Mouse (Mus musculus) frontal cortex, adult 2 months (tissue): ENCODE data around the gene Myo16. TPM values are rescaled to one million over a fixed set of nuclear protein-coding genes. Genes with fewer than 3 reads are reported as not detected.

Experiments used
- DNase-seq, 2 experiments: peaks; one replicate each; pipeline ENCODE4 v3.0.0; 2022; ENCODE audit warnings: low spot score in 1 of 2; ENCODE audit errors: extremely low spot score in 1 of 2
- polyA plus RNA-seq: library from polyadenylated mRNA; depleted of rRNA; stranded (reverse); fragments of >200 nt; gene quantifications from 2 replicates; pipeline ENCODE4 v1.2.3, GENCODE M21; 2012

The Myo16 gene
- polyA plus RNA-seq, 1 experiment, result 36.7 TPM

DNA sequence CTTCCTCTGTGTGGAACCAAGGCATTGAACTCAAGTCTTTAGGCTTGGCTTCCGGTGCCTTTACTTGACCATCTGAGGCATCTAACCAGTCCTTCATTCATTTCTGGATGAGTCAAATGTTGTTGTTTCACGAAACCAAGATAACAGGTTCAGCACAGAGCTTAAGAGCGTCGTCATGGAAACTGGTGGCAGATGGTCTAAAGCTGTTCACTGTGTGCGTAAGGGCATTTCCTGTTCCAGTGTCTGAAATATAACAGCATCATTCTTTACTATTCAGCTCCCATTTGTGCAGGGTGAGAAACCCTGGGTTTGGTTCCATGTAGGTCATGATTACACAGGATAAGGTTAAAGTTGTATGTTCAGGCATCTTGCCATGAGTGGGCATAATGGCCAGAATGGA lies 372.9 kb downstream of the Myo16 start:
- DNase-seq, result peak in 1 of 2 experiments; percentile 57

DNA sequence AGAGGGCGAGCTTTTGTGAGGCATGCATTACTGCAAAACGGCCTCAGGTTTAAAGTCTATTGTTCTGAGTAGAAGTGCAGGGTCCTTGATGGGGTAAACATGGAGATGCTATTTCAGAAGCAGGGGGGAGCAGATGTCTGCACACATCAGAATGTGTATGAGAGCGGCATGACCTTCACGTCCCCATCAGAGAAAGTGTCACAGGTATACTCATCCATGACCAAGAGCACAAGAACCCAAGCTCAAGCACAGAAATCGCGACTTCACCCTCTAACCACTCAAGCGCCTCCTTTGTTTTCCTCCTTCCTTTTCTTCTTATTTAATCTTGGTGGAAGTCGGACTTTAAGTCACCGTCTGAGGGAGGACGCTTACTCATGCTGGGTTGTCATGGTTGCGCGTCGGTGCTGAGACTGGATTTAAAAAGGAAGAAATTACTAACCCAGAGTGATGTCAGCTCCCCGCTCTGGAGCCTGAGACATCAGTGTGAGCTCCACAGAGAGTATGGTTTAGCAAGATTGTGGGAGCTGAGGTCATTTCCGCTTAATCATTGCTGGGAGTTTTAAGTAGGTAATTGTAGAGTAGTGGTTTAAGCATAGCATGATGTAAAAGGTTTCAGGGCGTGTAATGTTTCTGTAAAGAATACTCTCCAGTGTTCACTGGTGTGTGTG lies 381.0 kb downstream of the Myo16 start:
- peak; percentile 63 to 81 for DNase-seq

DNA sequence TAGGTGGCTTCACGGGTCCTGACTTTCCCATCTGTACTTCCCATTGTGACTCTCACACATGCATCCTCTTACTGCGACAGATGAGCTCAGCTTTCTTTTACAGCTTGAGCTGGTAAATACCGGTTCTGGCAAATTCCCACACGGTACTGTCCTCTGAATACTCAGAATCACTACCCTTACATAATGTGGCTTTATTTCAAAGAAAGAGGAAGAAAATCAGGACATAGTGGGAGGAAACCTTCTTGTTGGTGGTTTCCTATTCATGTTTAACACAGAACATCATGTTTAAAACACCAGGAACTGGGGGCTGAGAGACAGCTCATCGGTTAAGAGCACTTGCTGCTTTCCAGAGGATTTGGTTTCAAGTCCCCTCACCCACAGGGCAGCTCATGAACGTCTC lies 384.6 kb downstream of the Myo16 start:
- peak in 1 of 2 experiments; percentile 73 for DNase-seq

DNA sequence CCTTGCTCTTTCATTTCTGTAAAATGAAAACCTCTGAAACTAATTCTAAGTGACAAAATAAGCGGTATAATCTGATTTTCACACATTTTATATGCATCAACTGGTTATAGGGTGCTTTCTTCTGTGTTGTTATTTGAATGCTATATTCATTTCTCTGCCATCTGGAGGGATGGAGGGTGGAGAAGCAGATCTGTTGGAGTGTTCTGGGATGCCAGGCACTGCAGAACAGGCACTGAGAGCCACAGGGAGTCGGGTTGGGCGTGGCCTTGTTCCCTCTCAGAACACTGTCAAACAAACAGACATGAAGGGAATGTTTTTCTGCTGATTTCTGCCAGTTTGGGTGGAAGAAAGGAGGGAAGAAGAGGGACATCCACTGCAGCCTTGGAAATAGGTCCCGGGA lies 386.0 kb downstream of the Myo16 start:
- DNase-seq, result peak in 1 of 2 experiments; percentile 42

DNA sequence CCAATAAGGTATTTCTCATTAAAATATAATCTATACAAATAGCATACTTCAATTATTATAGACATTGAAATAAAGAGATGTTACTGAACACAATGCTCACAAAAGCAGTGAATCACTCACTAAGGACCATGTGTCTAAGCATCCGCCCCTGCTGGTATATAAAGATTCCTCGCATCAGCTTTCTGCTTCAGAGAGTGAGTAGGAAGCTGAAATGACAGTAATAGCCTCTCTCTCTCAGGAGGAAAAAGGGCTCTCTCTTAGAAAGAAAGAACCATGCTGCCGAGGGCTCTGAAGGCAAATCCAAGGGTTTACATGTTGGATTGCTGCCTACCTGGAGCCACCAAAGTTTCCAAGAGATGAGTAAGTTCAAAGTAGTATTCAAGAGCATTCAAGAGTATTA lies 392.2 kb downstream of the Myo16 start:
- DNase-seq, result peak; percentile 59 to 76

DNA sequence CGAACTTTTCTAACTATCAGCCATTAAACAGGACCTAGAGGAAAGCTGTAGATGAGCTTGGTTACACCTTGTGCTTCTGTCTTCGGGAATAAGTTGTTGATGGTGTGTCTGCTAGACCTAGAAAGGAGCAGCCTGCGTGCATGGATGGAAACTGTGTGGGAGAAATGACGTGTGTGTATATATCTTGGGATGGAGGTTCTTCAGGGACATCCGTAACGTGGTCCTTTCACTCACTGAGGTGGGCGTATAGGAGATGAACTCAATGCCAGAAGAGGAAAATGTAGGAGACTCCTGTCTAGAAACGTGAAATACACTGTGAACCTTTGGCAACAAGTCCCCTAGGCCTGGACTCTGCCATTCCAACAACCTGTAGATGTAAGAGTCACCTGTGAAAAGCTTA lies 392.8 kb downstream of the Myo16 start:
- DNase-seq, result peak in 1 of 2 experiments; percentile 53

DNA sequence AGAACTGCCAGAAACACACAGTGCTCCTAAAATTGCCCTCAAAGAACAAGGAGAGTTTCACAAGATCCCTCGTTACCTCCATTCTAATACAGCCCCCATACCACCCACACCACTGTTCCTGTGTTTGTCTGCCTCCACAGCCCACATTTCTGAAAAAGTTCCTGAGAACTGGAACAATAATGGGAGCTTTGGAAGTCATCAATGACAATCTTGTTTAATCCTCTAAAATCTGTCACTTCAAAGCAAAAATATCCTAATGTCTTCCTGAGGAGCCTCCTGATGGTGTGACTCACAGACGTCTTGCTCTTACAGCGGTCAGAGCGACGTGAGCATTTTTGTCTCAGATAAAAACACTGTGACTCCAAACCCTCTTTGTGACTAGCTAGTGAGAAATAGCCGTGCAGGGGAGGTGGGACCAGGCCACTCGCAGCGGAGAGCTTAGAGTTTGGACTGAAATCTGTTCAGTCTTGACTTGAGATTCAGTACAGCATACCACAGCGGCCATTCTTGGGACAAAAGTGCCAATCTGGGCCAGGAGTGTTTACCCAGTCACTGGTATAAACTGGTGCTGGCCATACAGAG lies 394.4 kb downstream of the Myo16 start:
- peak in 1 of 2 experiments; percentile 58 for DNase-seq

DNA sequence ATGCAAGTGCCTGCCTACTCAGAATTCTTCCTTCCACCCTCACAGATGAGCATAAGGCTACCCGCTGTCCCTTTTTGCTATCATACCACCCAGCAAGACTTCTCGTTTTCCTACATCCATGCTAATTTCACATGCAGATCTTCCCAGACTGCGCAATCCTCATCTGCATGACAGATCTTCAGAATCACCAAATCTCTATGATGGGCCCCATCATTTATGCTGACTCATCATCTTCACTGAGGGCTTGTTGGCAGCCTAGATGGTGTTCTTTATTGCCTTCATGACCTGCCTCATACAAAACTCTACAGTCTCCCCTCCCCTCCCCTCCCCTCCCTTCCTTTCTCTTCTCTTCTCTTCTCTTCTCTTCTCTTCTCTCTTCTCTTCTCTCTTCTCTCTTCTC lies 395.7 kb downstream of the Myo16 start:
- DNase-seq, result no peak

DNA sequence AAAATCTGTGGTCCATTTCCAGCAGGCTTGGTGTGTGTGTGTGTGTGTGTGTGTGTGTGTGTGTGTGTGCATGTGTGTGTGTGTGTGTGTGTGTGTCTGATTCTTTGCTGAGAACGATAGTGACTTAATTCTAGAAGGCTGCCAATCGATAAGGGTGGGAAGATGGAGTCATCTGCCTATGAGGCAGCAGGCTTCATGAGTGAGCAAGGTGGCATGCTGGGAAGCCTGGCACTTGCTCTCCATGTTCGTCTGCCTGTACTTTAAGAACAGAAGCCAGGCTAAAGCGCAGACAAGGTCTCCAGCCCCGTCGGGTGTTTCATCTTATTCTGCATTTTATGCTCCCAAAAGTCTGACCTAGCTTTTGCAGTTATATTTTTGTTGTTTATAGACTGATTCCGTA lies 404.2 kb downstream of the Myo16 start:
- DNase-seq, result no peak

DNA sequence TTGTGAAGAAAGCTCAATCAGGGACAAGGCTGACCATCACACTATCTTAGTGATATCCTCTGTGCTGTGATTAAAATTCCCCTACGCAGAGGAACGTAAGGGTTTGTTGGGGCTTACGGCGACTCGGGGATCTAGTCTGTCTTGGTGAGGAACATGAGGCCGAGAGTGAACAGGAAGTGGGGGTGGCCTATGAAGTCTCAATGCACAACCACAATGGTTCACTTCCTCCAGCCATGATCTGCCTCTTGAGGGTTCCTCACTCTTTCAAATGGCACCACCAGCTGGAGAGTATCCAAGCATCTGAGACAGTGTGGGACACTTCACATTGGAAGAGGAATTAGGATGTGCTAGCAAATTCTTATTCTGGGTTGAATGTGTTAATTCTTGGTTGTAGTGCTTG lies 405.8 kb downstream of the Myo16 start:
- DNase-seq, result no peak

DNA sequence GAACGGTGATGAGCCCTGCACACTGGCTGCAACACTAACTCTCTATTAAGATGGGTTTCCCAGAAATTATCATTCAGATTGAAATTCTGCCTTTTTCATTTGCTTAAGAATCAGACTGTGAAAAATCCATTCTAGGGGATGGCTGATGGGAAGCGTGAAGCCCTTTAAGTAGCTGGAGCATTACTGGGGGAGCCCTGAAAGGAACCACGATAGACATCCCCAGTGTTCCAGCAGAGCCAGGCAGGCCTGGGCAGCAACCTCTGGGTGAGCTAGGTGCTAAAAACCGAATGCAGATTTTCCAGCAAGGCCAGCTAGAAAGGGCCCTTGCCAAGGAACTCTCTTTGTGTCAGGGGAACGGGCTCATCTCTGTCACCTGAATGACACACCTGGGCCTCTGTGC lies 407.9 kb downstream of the Myo16 start:
- DNase-seq, result no peak

DNA sequence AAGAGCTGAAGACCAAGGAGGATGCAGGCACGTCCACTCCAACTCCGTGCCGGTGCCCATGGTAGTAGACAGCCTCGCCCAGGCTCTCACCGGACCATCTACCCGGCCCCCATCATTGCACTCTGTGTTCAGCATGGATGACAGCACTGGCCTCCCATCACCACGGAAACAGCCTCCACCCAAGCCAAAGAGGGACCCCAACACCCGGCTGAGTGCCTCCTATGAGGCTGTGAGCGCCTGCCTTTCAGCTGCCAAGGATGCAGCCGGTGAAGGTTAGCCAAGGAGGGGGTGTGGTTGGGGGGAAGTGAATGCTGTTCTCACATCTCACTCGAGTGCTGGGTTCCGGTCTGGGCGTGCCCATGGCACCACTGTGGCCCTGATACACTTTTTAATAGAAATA lies 408.3 kb downstream of the Myo16 start:
- DNase-seq, result no peak

DNA sequence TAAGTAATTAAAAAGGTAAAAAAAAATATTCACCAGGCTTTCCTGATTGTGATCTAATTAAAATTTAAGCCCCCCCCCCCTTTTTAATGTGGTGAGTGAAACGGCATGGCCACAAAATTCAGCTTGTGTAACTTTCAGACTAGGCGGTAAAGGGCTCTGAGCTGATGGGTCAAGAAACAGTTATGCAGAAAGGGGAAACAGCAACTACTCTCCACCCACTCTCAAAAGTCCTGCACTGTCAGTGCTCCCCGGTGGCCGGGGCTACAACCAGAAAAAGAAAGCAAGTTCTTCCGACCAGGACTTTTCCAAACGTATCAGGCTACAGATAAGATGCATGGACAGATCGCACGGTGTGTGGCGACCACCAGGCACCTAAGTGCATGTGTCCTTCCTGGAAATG lies 408.9 kb downstream of the Myo16 start:
- DNase-seq, result no peak

DNA sequence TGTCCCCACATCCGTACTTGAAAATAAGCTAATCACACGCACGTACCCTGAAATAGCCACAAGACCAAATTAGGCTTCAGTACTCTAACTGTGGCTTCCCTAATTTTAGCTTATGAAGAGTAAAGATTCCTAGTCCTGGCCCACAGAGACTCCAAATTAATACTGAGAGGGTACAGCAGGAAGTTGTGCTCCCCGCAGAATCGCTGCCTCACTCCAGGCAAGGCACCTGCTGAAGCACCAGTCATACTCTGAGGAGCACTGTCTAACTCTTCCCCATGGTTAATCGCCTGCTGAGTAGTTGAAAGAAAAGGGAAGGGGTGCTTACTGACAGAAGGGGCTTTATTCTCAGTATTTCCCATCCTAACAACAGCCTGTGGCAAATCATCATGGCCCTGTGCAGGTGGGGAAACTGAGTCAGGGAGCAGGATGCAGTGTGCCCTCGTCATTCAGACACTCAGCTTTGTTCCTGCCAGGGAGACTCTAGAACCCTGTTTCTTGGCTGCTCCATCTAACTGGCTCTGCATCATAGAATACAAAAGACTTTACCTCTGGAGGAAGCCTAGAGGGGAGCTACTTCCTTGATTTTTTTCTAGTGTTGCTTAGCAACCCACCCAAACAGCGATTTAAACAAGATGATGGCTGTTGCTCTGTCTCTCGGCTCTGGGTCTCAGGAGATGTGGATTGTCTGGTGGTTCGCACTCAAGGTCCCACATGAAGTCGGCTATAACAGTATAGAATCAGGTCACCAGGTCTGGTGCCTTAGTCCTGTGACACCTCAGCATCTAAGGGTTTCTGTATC lies 411.7 kb downstream of the Myo16 start:
- peak in 1 of 2 experiments; percentile 25 for DNase-seq

DNA sequence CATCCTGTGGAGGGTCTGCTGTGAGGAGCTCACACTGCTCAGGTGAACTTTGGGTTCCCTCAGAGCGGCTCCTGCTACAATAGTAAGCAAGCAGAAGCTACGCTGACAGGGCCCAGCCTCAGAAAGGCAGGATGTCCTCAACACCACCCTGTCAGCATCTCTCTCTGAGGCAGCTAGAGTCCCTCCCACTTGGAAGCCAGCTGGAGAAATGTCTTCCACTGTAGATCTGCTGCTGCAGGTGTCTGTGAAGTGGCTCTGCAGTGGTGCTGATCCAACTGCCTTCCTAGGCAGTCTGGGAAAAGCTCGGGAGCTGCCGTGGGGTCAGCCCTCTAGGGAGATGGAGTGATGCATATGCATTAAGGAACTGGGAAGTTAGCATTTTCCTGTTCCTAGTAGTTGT lies 414.7 kb downstream of the Myo16 start:
- DNase-seq, result peak in 1 of 2 experiments; percentile 33

DNA sequence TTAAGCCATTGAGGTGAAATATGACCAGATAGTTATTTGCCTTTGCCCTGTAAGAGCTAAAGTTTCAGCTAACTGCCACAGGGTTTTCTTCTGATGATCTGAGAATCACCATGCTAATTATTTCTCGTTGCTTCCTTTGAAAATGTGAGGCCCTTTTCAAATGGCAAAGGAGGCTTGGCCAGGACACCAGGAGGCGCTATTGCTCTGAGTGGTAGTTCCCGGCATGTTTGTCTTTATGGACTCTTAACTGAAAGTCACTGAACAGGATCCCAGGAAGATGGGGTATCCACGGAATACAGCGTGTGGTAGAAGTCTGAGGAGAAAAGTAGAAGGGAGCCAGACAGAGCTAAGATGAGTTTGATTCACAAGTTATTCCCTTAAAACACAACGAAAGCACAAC lies 420.4 kb downstream of the Myo16 start:
- DNase-seq, result peak in 1 of 2 experiments; percentile 91

DNA sequence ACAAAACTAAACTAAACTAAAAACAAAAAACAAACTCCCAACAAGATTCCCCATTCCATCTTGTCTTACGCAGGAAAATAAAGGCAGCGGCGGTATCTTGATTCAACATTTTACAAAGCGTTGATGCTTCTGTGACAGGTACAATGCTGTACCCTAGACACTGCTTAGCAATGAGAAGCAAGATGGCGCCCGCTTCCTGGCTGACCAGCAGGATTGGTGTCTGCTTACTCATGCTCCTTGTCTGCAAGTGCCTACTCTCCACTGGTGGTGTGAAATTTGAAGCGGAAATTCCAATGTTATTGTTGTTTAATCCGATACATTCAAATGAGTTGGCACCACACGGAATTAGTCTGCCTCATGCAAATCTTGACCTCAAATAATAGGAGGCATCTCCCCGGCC lies 421.5 kb downstream of the Myo16 start:
- no peak for DNase-seq

DNA sequence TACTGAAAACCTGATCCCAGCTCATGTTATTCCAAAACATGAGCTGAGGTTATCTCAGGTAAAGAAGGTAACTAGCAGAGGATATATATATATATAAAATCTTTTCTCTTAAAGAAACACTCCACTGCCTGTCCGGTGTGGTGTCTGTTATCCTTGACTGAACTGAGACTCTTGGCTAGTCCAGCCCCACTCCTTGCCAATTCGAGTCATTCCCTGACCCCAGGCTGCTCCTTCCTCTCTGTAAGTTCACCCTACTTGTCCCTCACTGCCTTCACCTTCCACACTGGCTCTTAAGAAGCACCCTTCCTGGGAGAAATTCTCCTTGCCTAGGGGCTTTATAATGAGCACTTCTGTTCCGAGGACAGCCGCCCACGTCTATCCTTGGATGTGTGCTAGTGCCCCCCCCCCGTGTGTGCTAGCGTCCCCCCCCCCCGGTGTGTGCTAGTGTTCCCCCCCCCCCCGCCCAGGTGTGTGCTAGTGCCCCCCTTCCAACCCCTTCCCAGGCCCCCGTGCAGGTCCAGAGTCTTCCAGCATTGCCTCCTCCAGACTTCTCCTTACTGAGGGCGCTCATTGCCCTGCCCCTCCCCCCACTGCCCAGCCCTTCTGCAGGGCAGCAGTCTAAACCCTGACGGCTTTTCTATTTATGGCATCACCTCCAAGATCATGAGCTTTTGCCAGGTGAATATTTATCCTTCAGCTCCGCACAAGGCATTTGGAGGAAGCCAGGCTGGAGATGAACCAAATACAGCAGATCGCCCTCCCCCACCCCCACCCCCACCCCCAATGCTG lies 433.4 kb downstream of the Myo16 start:
- DNase-seq, result no peak

DNA sequence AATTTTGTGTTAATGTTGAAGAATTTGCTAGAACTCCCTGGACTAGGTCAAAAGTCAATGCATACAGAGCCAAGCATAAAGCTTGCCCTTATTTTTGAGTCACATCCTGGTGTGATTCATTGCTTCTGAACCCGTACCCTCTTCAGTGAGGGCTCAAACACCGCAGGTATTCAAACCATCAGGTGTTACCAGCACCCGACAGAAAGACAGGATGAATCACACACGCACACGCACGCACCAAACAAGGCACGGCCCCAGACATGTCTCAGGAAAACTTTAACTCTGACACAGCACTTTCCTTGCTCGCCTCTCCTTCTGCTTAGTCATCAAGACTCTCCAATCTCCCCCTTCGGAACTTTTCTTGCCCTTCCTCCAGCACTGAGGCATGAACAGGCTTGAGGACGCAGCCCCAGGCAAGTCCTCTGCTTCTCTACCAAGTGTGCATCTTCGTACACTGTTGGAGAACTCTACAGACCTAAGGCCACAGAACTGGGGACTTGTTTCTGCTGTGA lies 435.8 kb downstream of the Myo16 start:
- no peak for DNase-seq

DNA sequence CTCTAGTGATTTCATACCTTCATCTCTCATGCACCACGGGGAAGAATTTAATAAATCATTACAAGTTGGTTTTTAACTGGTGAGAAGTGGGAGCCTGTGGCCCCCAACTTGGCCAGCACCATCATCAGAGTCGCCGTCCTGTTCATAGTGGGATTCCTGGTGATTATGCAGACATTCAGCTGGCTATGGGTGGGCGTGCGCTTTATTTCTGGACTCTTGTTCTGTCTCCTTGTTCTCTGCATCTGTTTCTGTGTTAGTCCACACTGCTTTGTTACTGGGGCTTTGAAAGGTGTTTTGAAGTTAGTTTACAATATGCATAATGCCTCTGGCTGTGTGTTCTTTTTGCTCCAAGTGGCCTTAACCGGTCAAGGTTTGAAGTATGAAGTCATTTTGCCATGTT lies 439.2 kb downstream of the Myo16 start:
- DNase-seq, result peak in 1 of 2 experiments; percentile 32

DNA sequence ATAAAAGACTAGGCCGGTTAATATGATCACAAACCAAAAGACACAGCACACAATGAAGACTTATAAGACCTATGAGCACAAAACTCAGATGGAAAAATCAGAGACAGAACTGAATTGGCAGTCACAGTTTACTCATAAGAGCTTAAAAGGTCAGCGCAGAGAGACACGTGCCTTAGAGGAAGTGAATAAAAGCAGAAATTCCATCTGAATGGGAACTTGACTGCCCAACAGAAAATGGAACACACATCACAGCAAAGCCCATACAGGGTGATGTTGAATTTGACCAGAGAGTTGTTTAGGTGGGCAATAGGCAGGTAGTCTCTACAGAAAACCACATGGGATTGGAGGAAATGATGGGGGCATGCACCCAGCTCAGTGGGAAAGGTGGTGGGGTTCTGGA lies 442.6 kb downstream of the Myo16 start:
- DNase-seq, result no peak
